Mouse (Mus musculus) G1E (cell line): Measurements from ENCODE around the gene Rheb.

Experiments
- CTCF ChIP-seq: IDR thresholded peaks from 2 replicates; pipeline ENCODE4 v1.5.1; 2012; ENCODE audit warnings: low read depth, low read length, inconsistent platforms, mixed read lengths
- POLR2AphosphoS5 ChIP-seq: IDR thresholded peaks from 2 replicates; pipeline ENCODE4 v1.6.1; 2012; ENCODE audit warnings: low read depth, low read length, inconsistent platforms; ENCODE audit not compliant: insufficient replicate concordance
- TAL1 ChIP-seq: conservative IDR thresholded peaks from 2 replicates; pipeline ENCODE4 v1.6.1; 2012; ENCODE audit warnings: low read depth, low read length, inconsistent platforms, mixed read lengths

GRCm38 (mm10) chr5:24778843-24779140 lies 63.6 kb downstream of the Rheb start:
- no peak for TF ChIP-seq POLR2AphosphoS5
- no peak for TF ChIP-seq CTCF
- no peak for TF ChIP-seq TAL1
